Mouse (Mus musculus) T-helper 2 cell (primary cell): ENCODE data around the gene Gltp.

Source experiments
- in situ Hi-C: fragments of 300-600 bp; cut with MboI, MseI; formaldehyde crosslinking; loops from one replicate; pipeline ENCODE4 v1.15.1; 2025; ENCODE audit warnings: high pct_unique_total_duplicates

Gene Gltp

GRCm38 (mm10) chr5:114702403-114703392, 11.9 kb upstream of the Gltp start:
- in situ Hi-C loops, result no loop called here

GRCm38 (mm10) chr5:114699015-114699414, 8.2 kb upstream of the Gltp start:
- in situ Hi-C loops, result no loop called here

- in situ Hi-C loops, result no loop called here
Observed at GRCm38 (mm10) chr5:114698044-114698746, 7.4 kb upstream of the Gltp start.

- in situ Hi-C loops, result no loop called here
Observed at GRCm38 (mm10) chr5:114696939-114697338, 6.2 kb upstream of the Gltp start.

- in situ Hi-C loops, result no loop called here
Observed at GRCm38 (mm10) chr5:114695775-114696174, 5.0 kb upstream of the Gltp start.

- in situ Hi-C loops, result no loop called here
Observed at GRCm38 (mm10) chr5:114689700-114690366, 951 bp downstream of the Gltp start.

GRCm38 (mm10) chr5:114688703-114689102, 2.1 kb downstream of the Gltp start:
- in situ Hi-C loops, result no loop called here

GRCm38 (mm10) chr5:114687901-114688300, 2.9 kb downstream of the Gltp start:
- in situ Hi-C loops, result no loop called here

- in situ Hi-C loops, result no loop called here
Observed at GRCm38 (mm10) chr5:114686726-114687210, 4.0 kb downstream of the Gltp start.

- in situ Hi-C loops, result no loop called here
Observed at GRCm38 (mm10) chr5:114685986-114686385, 4.8 kb downstream of the Gltp start.

- in situ Hi-C loops, result no loop called here
Observed at GRCm38 (mm10) chr5:114681717-114682116, 9.1 kb downstream of the Gltp start.

GRCm38 (mm10) chr5:114680676-114681285, 10.0 kb downstream of the Gltp start:
- in situ Hi-C loops, result no loop called here

- in situ Hi-C loops, result no loop called here
Observed at GRCm38 (mm10) chr5:114679841-114680591, 10.8 kb downstream of the Gltp start.

GRCm38 (mm10) chr5:114674594-114674993, 16.2 kb downstream of the Gltp start:
- in situ Hi-C loops, result no loop called here

- in situ Hi-C loops, result no loop called here
Observed at GRCm38 (mm10) chr5:114673114-114673513, 17.7 kb downstream of the Gltp start.

- in situ Hi-C loops, result no loop called here
Observed at GRCm38 (mm10) chr5:114669014-114669413, 21.8 kb downstream of the Gltp start.

GRCm38 (mm10) chr5:114667228-114667856, 23.4 kb downstream of the Gltp start:
- in situ Hi-C loops, result no loop called here

GRCm38 (mm10) chr5:114666659-114667058, 24.1 kb downstream of the Gltp start:
- in situ Hi-C loops, result no loop called here

- in situ Hi-C loops, result no loop called here
Observed at GRCm38 (mm10) chr5:114664750-114665149, 26.0 kb downstream of the Gltp start.

GRCm38 (mm10) chr5:114664139-114664538, 26.6 kb downstream of the Gltp start:
- in situ Hi-C loops, result no loop called here
